Mouse (Mus musculus): ENCODE measurements around the gene Cfap46.

Gene Cfap46

DNA sequence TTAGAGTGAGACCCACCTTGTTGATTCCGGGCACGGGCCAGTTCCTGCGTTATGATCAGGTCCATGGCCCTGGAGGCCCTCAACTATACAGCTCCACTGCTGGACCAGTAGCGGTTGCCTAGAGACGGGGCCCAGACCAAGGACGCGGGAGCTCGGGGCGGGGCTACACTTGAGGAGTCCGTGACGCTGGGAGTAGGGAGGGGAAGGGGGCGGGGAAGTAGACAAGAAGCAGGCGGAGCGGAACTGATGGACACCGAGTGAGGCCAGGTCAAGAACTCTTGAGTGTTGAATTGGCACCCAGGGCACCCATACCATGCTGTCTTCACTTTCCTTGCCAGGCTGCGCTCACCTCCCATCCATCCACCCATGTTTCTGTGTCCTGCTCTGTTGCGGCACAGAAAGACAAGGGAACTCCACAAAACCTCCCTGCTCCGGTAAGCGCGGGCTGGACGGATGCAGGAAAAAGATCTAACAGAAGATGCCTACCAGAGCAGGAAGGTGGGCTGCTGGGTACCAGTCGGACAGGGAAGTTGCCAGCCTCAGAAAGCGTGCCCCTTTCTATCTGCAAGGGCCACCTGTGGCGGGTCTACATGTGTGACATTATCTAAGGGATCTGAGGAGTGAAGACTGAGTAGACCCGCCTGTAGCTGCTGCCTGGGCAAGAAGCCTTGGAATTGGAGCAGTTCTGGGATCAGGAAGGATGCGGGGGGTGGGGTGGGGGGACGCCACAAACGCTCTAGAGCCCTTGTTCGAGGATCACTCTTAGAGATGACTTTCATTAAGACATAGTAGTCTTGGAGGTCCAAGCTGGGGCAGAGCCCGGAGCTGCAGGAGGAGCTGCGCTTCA, at the start of gene Cfap46:
TSS of gene Cfap46 (minus strand) at position 112 of the 847 bp plus-strand sequence.
- DNase-seq (ENCODE audit: low read depth, low spot score) = peak; percentile 38

DNA sequence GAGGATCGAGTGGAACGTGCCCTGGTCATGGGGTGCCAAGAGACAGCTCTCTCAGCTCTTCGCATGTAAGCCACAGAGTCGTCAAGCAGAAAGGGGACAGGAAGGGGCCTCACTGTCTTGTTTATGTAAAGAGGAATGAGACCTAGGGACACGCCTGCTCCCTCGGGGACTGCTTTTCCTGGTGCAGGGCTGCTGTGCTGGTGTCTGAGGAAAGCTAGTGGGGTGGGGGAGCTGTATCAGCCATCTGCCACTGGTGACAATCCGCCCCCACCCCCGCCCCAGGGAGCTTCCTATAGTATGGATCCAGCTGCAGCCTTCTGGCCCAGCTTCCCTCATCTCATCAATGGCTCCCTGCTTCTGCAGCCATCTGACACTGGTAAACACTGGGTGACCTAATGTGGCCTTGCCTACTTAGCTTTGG, 47.7 kb upstream of the Cfap46 start:
- DNase-seq (ENCODE audit: low read depth, low spot score) = no peak

DNA sequence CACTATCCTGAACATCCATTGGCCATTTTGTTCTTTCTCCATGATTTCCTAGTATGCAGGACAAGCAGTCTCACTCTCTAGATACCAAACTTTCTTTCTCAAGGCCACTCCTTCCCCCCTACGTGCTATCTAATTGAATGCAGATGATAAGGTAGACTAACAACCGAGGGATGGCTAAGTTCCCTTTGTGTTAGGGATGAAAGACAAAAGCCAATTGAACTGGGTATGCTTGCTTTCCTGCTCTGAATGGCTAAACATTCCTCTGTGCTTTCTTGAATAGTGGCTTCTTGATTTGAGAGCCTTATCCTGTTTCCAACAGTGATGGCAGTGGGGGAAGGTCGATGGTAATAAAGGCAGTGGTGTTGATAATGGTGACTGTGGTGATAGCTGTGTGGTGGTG, 43.5 kb upstream of the Cfap46 start:
- DNase-seq (ENCODE audit: low read depth, low spot score) = no peak

GRCm38 (mm10) chr7:139725641-139726040, 42.0 kb upstream of the Cfap46 start:
- DNase-seq (ENCODE audit: low read depth, low spot score) = no peak

GRCm38 (mm10) chr7:139723986-139724385, 40.4 kb upstream of the Cfap46 start:
- no peak for DNase-seq (ENCODE audit: low read depth, low spot score)

DNA sequence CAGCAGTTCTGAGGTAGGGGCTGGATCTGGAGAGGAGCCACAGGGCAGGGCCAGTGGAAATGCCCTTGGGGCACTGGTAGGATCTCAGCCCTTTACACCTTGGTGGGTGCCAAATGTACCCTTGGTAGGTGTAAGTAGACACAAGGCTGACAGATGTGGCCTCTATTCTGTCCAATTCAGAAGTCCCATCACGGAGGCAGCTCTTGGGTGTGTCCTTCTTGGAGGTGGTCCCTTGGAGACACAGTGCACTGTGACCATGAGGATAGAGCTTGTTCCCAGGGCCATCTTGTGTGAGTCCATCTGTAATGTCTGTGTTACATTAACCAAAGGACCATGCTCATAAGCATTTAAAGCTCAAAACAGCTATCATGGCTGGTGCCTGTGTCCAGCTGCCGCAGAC, 37.6 kb upstream of the Cfap46 start:
- DNase-seq (ENCODE audit: low read depth, low spot score) = no peak

- no peak for DNase-seq (ENCODE audit: low read depth, low spot score)
Measured at GRCm38 (mm10) chr7:139717781-139718180, 34.2 kb upstream of the Cfap46 start.

GRCm38 (mm10) chr7:139711821-139712220, 28.2 kb upstream of the Cfap46 start:
- no peak for DNase-seq (ENCODE audit: low read depth, low spot score)

DNA sequence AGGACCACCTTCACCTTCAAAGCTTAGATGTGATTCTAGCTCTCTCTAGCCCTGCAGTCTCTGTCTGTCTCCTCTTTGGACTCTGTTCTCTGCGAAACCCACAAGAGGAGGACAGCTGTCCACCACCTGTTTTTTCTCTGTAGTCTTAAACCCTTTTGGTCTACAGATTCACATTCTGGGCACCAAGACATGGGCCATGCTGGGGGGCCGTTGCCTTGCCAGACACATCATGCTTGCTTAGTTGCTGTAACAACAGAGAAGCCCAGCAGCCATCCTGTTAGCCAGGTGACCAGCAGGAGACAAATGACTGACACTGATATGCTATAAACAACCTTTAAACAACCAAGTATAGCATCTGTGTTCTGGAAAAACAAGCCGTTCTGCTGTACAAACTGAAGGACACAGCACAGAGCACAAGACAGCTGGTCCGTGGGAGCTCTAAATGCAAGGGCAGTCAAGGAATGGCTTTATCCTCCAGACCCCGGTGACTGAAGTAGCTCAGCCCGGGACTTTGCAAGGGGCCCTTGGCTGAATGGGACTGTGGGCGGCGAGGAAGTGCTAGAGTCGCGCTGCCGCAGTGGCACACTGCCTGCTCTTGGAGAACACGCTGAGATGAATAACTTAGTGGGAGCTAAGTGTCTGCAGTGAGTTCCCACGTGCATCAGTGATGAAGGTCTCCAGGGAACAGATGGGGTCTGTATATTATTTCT, 22.9 kb upstream of the Cfap46 start:
- no peak for DNase-seq (ENCODE audit: low read depth, low spot score)

GRCm38 (mm10) chr7:139705781-139706180, 22.2 kb upstream of the Cfap46 start:
- no peak for DNase-seq (ENCODE audit: low read depth, low spot score)

DNA sequence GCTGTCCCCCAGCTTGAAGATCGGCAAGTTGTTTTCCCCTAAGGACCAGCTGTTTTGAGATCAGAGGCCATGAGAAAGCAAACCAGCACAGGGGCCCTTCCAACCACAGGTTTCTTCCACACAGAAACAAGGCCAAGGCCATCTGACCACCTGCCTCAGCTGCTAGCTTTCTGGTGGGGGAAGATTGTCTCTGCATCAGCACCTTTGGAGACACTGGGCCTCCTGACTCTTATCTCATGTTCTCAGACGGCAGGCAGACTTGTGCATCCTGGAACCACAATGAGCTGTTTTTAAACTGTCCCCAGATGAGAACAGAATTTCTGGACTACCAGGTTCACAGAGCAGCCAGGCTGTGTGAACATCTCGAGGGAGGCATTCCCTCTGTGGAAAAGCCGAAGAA, 21.5 kb upstream of the Cfap46 start:
- DNase-seq (ENCODE audit: low read depth, low spot score) = peak; percentile 19

DNA sequence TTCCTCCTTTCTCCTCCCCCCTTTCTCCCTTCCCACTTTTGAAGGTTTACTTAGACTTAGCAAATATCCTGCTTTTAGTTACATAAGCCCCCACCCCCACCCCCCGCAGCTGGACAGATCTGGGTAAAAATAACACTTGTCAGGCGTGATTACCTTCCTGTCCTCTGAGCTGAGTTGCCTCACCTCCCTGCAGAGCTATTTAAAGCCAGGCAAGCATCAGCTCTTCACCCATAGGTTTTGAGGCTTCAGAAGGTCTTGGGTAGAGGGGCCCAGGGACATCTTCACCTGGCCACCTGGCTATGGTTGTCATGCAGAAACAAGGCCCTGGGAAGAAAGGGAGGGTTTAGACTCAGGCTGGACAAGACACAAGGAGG, 20.2 kb upstream of the Cfap46 start:
- no peak for DNase-seq (ENCODE audit: low read depth, low spot score)

GRCm38 (mm10) chr7:139703146-139703825, 19.7 kb upstream of the Cfap46 start:
- peak; percentile 42 for DNase-seq (ENCODE audit: low read depth, low spot score)

DNA sequence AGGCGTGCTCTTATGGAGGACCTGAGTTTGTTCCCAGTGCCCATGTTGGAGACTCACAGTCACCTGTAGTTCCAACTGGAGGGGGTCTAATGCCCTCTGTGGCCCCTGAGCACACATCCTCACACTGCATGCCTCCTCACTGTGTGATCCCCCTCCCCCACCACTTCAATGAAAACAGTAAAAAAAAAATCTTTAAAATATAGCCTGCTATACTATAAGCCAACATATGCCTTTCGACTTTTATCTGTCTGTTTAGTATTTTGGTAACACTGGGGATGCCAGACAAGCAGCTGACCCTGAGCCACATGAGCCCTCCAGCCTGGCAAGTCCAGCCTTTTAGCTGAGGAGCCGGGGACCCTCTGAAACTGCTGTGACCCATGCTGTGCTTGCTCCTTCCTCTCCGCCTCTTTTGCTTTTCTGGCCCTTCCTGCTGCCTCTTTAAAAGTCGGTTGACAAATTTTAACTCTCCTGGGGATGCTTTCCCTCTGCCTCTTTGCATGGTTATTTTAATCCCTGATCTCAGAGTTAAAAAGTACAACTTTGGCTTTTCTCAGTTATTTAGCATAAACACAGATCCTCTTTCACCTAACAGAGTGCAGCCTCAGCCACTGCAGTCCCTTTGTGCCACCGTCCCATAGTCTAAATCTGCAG, 18.2 kb upstream of the Cfap46 start:
- DNase-seq (ENCODE audit: low read depth, low spot score) = no peak

GRCm38 (mm10) chr7:139692641-139693294, 9.2 kb upstream of the Cfap46 start:
- DNase-seq (ENCODE audit: low read depth, low spot score) = no peak

- DNase-seq (ENCODE audit: low read depth, low spot score) = no peak
Measured at GRCm38 (mm10) chr7:139692211-139692610, 8.6 kb upstream of the Cfap46 start.

- no peak for DNase-seq (ENCODE audit: low read depth, low spot score)
Measured at GRCm38 (mm10) chr7:139685336-139685735, 1.7 kb upstream of the Cfap46 start.

GRCm38 (mm10) chr7:139684553-139684929, 924 bp upstream of the Cfap46 start:
- peak; percentile 72 for DNase-seq (ENCODE audit: low read depth, low spot score)

DNA sequence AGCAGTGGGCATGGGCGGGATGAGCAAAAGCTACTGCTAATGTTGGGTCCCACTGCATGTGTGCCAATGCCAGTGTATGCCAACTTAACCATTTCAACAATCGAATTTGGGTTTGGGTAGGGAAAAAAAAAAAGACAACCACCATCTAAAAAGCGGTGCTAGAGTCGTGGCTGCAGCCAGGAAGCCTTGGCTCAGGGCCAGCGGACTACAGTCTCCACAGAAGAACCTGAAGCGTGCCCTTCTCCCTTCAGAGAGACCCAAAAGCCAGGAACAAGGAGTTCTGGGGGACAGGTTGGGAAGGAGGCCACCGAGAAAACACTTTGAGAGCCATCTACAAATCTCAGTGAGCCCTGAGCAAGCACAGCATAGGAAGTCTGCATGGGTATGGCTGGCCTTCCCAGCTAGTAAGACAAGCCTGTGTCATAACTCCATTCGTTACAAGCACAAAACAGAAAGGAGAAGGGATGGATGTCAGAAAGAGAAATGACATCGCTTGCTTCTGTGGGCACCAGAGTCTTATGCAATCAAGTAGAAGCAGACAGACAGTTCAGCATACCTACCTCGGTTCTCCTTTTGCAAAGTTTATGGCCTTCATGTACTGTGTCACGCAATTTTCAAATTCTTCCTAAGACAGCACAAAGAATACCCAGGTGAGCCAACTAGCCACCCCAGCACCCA, 1.6 kb downstream of the Cfap46 start:
- no peak for DNase-seq (ENCODE audit: low read depth, low spot score)

DNA sequence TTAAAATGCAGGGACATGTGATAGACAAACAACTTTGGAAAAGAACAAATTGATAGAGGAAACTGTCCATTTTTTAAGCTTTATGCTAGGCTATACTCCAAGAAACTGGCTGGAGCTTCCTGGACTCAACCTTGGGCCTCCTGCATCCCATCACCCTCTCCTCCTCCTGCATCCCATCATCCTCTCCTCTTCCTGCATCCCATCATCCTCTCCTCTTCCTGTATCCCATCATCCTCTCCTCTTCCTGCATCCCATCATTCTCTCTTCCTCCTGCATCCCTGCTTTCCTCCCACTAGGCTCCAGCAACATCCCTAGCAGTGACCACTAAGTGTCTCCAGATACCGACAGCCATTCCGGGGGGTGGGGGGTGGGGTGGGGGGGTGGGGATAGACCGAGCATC, 7.2 kb downstream of the Cfap46 start:
- no peak for DNase-seq (ENCODE audit: low read depth, low spot score)

DNA sequence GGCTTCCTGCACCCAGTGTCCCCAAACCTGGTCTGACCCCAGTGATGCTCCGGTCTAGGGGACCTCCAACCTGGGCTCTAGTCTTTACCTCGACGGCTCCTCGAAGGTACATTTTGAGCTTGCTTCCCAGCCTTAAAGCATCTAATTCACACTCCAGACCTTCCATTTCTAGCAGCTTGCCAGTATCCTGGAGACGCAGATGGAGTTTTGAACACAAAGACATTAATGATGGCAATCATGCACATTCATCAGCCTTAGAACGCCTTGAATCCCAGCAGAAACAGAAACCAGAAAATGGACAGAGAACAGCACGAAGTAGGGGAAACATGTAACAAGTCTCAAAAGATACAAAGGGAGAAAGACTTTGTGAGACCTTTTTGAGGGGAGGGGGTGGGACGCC, 16.7 kb downstream of the Cfap46 start:
- DNase-seq (ENCODE audit: low read depth, low spot score) = no peak
